Mouse (Mus musculus): ENCODE measurements at regions not wholly inside any gene's neighbourhood (a gene's known extent, or its start where the extent isn't known, plus 50 kb on each side); places are given as distances from the start of the nearest gene placed in this dataset.

GRCm38 (mm10) chr15:62209881-62210481 is 1287.2 kb upstream of the A1bg start (continued):
- no peak for TF ChIP-seq UBTF (IDR thresholded peaks at IDR 0.05; ENCODE audit: borderline replicate concordance, insufficient read depth, low read depth, low read length)
- TF ChIP-seq SMC3 (IDR thresholded peaks at IDR 0.05; ENCODE audit: low read depth, low read length) = peak; percentile 38
- TF ChIP-seq ZNF384 (IDR thresholded peaks at IDR 0.05; ENCODE audit: low read depth, low read length) = 0 out of 2 replicates have a peak, but pooled peaks have one; percentile 1
- TF ChIP-seq ETS1 (IDR thresholded peaks at IDR 0.05; ENCODE audit: low read depth, low read length) = no peak
- TF ChIP-seq TAL1 (IDR thresholded peaks at IDR 0.05; ENCODE audit: low read length) = no peak
- no peak for TF ChIP-seq CHD2 (IDR thresholded peaks at IDR 0.05; ENCODE audit: low read length)
- no peak for TF ChIP-seq BHLHE40 (IDR thresholded peaks at IDR 0.05; ENCODE audit: borderline replicate concordance, low read depth, low read length)
- TF ChIP-seq MYB (IDR thresholded peaks at IDR 0.05; ENCODE audit: low read depth, low read length) = no peak
- TF ChIP-seq MEF2A (IDR thresholded peaks at IDR 0.05; ENCODE audit: extremely low read depth, insufficient replicate concordance, low read depth, low read length, poor library complexity, severe bottlenecking) = no peak
- TF ChIP-seq POLR2A (IDR thresholded peaks at IDR 0.05; ENCODE audit: control insufficient read depth in 1 of 2, insufficient read depth in 1 of 2, low read depth in 1 of 2, low read length in 2 of 2, poor library complexity in 1 of 2) = peak; percentile 25 to 28; a peak in 1 of 4 replicates
- TF ChIP-seq HCFC1 (IDR thresholded peaks at IDR 0.05; ENCODE audit: low read depth, low read length) = no peak
- TF ChIP-seq MYC (IDR thresholded peaks at IDR 0.05; ENCODE audit: low read depth, low read length) = no peak

GRCm38 (mm10) chr15:62209296-62209695 is 1286.5 kb upstream of the A1bg start:
- H3K27ac ChIP-seq (ENCODE audit: control insufficient read depth, low read depth, low read length) = peak overlapping the region; percentile 43

GRCm38 (mm10) chr15:62206502-62206902 is 1283.7 kb upstream of the A1bg start:
- no peaks in the 10 kb centered on the region for H3K9me3 ChIP-seq (replicated peaks; ENCODE audit: insufficient read depth, low read length)
- H3K27me3 ChIP-seq (ENCODE audit: control insufficient read depth in 1 of 2, insufficient read depth in 2 of 2, low read length in 2 of 2) = no peaks in the 10 kb centered on the region
- DNase-seq (ENCODE audit: low read depth, low spot score) = peak; percentile 29
- H3K9ac ChIP-seq (ENCODE audit: control insufficient read depth, low read depth, low read length, poor library complexity, severe bottlenecking) = no peak overlapping the region
- peaks cover 18 to 20% of the 10 kb centered on the region in 2 experiments for H3K4me1 ChIP-seq (ENCODE audit: control insufficient read depth in 1 of 2, insufficient read depth in 2 of 2, low read length in 2 of 2)
- no peak overlapping the region for H3K4me3 ChIP-seq (ENCODE audit: control insufficient read depth in 1 of 2, insufficient read depth in 1 of 2, low read depth in 2 of 2, low read length in 2 of 2)
- H3K36me3 ChIP-seq (ENCODE audit: control insufficient read depth in 1 of 2, insufficient read depth in 2 of 2, low read length in 2 of 2) = peaks cover 28 to 29% of the 10 kb centered on the region in 2 experiments
- no peak overlapping the region for H3K27ac ChIP-seq (ENCODE audit: control insufficient read depth, low read depth, low read length)
- H3K79me2 ChIP-seq (ENCODE audit: control insufficient read depth, insufficient read depth, low read length, poor library complexity) = peaks cover 7% of the 10 kb centered on the region; the same call in 1 of the 2 replicates
- TF ChIP-seq KAT2A (conservative IDR thresholded peaks at IDR 0.05; ENCODE audit: low read depth, low read length) (no peak), MYC (IDR thresholded peaks at IDR 0.05; ENCODE audit: low read depth, low read length) (no peak), TCF12 (IDR thresholded peaks at IDR 0.05; ENCODE audit: low read depth, low read length) (peak; percentile 31; the same call in 1 of the 2 replicates), TBP (IDR thresholded peaks at IDR 0.05; ENCODE audit: low read depth, low read length) (no peak), USF2 (IDR thresholded peaks at IDR 0.05; ENCODE audit: borderline replicate concordance in 1 of 2, insufficient read depth in 1 of 2, low read depth in 1 of 2, low read length in 2 of 2) (no peak), GABPA (IDR thresholded peaks at IDR 0.05; ENCODE audit: low read depth, low read length) (no peak), EP300 (IDR thresholded peaks at IDR 0.05; ENCODE audit: low read depth in 1 of 2, low read length in 2 of 2) (0 out of 4 replicates have a peak, but pooled peaks of 1 of the 2 experiments have one; percentile 15), UBTF (IDR thresholded peaks at IDR 0.05; ENCODE audit: borderline replicate concordance, insufficient read depth, low read depth, low read length) (no peak), RCOR1 (IDR thresholded peaks at IDR 0.05; ENCODE audit: low read depth, low read length) (no peak), USF1 (IDR thresholded peaks at IDR 0.05; ENCODE audit: low read depth, low read length) (peak; percentile 59; the same call in 1 of the 2 replicates), MAZ (IDR thresholded peaks at IDR 0.05; ENCODE audit: low read depth, low read length) (no peak), ETS1 (IDR thresholded peaks at IDR 0.05; ENCODE audit: low read depth, low read length) (no peak; the same call in 1 of the 2 replicates), ZNF384 (IDR thresholded peaks at IDR 0.05; ENCODE audit: low read depth, low read length) (no peak), POLR2A (IDR thresholded peaks at IDR 0.05; ENCODE audit: control insufficient read depth in 1 of 2, insufficient read depth in 1 of 2, low read depth in 1 of 2, low read length in 2 of 2, poor library complexity in 1 of 2) (no peak), ZC3H11A (IDR thresholded peaks at IDR 0.05; ENCODE audit: low read depth, low read length) (no peak), SMC3 (IDR thresholded peaks at IDR 0.05; ENCODE audit: low read depth, low read length) (no peak), MYB (IDR thresholded peaks at IDR 0.05; ENCODE audit: low read depth, low read length) (no peak), GATA1 (IDR thresholded peaks at IDR 0.05; ENCODE audit: low read depth, low read length) (no peak), HCFC1 (IDR thresholded peaks at IDR 0.05; ENCODE audit: low read depth, low read length) (no peak), BHLHE40 (IDR thresholded peaks at IDR 0.05; ENCODE audit: borderline replicate concordance, low read depth, low read length) (no peak), TAL1 (IDR thresholded peaks at IDR 0.05; ENCODE audit: low read length) (no peak)

More at GRCm38 (mm10) chr15:62209296-62209695, 1286.5 kb upstream of the A1bg start:
- peak; percentile 53 for DNase-seq (ENCODE audit: low read depth, low spot score)
- Histone ChIP-seq H3K9ac (ENCODE audit: control insufficient read depth, low read depth, low read length, poor library complexity, severe bottlenecking) (no peak overlapping the region), H3K79me2 (ENCODE audit: control insufficient read depth, insufficient read depth, low read length, poor library complexity) (peaks cover 18% of the 10 kb centered on the region), H3K27me3 (ENCODE audit: control insufficient read depth in 1 of 2, insufficient read depth in 2 of 2, low read length in 2 of 2) (no peaks in the 10 kb centered on the region), H3K4me3 (ENCODE audit: control insufficient read depth in 1 of 2, insufficient read depth in 1 of 2, low read depth in 2 of 2, low read length in 2 of 2) (no peak overlapping the region), H3K36me3 (ENCODE audit: control insufficient read depth in 1 of 2, insufficient read depth in 2 of 2, low read length in 2 of 2) (peaks cover 18 to 50% of the 10 kb centered on the region in 2 experiments), H3K9me3 (replicated peaks; ENCODE audit: insufficient read depth, low read length) (no peaks in the 10 kb centered on the region), H3K4me1 (ENCODE audit: control insufficient read depth in 1 of 2, insufficient read depth in 2 of 2, low read length in 2 of 2) (peaks cover 30 to 40% of the 10 kb centered on the region in 2 experiments)
- TF ChIP-seq MYB (IDR thresholded peaks at IDR 0.05; ENCODE audit: low read depth, low read length) (no peak), ZMIZ1 (IDR thresholded peaks at IDR 0.05; ENCODE audit: low read depth, low read length) (no peak), MXI1 (IDR thresholded peaks at IDR 0.05; ENCODE audit: low read depth, low read length) (0 out of 2 replicates have a peak, but pooled peaks have one; percentile 4), USF1 (IDR thresholded peaks at IDR 0.05; ENCODE audit: low read depth, low read length) (peak; percentile 69; the same call in 1 of the 2 replicates), UBTF (IDR thresholded peaks at IDR 0.05; ENCODE audit: borderline replicate concordance, insufficient read depth, low read depth, low read length) (no peak), POLR2AphosphoS2 (IDR thresholded peaks at IDR 0.05; ENCODE audit: low read length) (0 out of 2 replicates have a peak, but pooled peaks have one; percentile 5)
